Mouse (Mus musculus) neural tube, embryonic 11.5 days (tissue): ENCODE data around the gene Mtx1. TPM values are rescaled to one million over a fixed set of nuclear protein-coding genes. Genes with fewer than 3 reads are reported as not detected.

ENCODE experiments used
- ATAC-seq: fragments of 200-750 bp; cut with Nextera tagmentation; 2 replicates; pipeline ENCODE4 v1.8.0; 2017; ENCODE audit warnings: moderate number of reproducible peaks, mild to moderate bottlenecking, moderate TSS enrichment, moderate library complexity; ENCODE audit not compliant: insufficient read depth, low FRiP score, low TSS enrichment
- DNase-seq: peaks from one replicate; pipeline ENCODE4 v3.0.0-alpha.2; 2015; ENCODE audit warnings: low spot score
- H3K27ac ChIP-seq: fragments of 300-500 bp; sonication (generic); 2 replicates; pipeline ENCODE4 v1.5.1; 2014; ENCODE audit warnings: low read depth, mild to moderate bottlenecking, low read length
- H3K27me3 ChIP-seq: fragments of 300-500 bp; sonication (generic); 2 replicates; pipeline ENCODE4 v1.6.1; 2014; ENCODE audit warnings: mild to moderate bottlenecking, low read length, mixed read lengths; ENCODE audit not compliant: control insufficient read depth, insufficient read depth
- H3K36me3 ChIP-seq: fragments of 300-500 bp; sonication (generic); 2 replicates; pipeline ENCODE4 v1.6.1; 2014; ENCODE audit warnings: mild to moderate bottlenecking, low read length, moderate library complexity, mixed read lengths; ENCODE audit not compliant: control insufficient read depth, insufficient read depth
- H3K4me1 ChIP-seq: fragments of 300-500 bp; sonication (generic); 2 replicates; pipeline ENCODE4 v1.6.1; 2014; ENCODE audit warnings: low read length, mixed read lengths; ENCODE audit not compliant: control insufficient read depth, insufficient read depth
- H3K4me2 ChIP-seq: fragments of 300-500 bp; sonication (generic); 2 replicates; pipeline ENCODE4 v1.6.1; 2014; ENCODE audit warnings: low read depth, mild to moderate bottlenecking, moderate library complexity
- H3K4me3 ChIP-seq: fragments of 300-500 bp; sonication (generic); 2 replicates; pipeline ENCODE4 v1.5.1; 2014; ENCODE audit warnings: low read depth, low read length
- H3K9ac ChIP-seq: fragments of 300-500 bp; sonication (generic); 2 replicates; pipeline ENCODE4 v1.6.1; 2014; ENCODE audit warnings: mild to moderate bottlenecking, low read length
- H3K9me3 ChIP-seq: fragments of 300-500 bp; sonication (generic); 2 replicates; pipeline ENCODE4 v1.6.1; 2016; ENCODE audit warnings: low read length; ENCODE audit not compliant: control insufficient read depth
- WGBS: fragments of 180-500 bp; shearing (Covaris S2); extraction: QIAGEN DNeasy Blood & Tissue Kit; methylation state at CpG from one replicate; pipeline ENCODE4 v1.1.7; 2014; 5-methylcytosine and 5-hydroxymethylcytosine counted together
- polyA plus RNA-seq: library from polyadenylated mRNA; unstranded; fragments of >200 nt; fragmentation: Nextera tagmentation; extraction: Ambion mirVana; gene quantifications from 2 replicates; pipeline ENCODE4 v1.2.1, GENCODE M21; 2014

The Mtx1 gene
- polyA plus RNA-seq, 1 experiment from 2014 or later: 181 TPM

GRCm38 (mm10) chr3:89178107-89178385 is 48.8 kb downstream of the Mtx1 start:
- Histone ChIP-seq H3K27ac (peak overlapping the region; percentile 15; the same call in 1 of the 2 replicates), H3K27me3 (no peaks in the 10 kb centered on the region), H3K4me1 (peaks cover 9% of the 10 kb centered on the region), H3K9ac (peak overlapping the region; percentile 71), H3K4me2 (peak overlapping the region; percentile 99), H3K36me3 (peaks cover 29% of the 10 kb centered on the region), H3K4me3 (peak overlapping the region; percentile 76), H3K9me3 (no peaks in the 10 kb centered on the region)
- no peak for DNase-seq
- 12% methylated on average over 6 of the region's 6 CpGs for WGBS
- no peak for ATAC-seq

GRCm38 (mm10) chr3:89177242-89178106 is 49.4 kb downstream of the Mtx1 start, which contains the start of gene Scamp3:
TSS of gene Scamp3 (plus strand) at chr3:89177473.
- Histone ChIP-seq H3K27me3 (no peaks in the 10 kb centered on the region), H3K9me3 (no peaks in the 10 kb centered on the region), H3K4me3 (peak within 1 kb of the TSS; percentile 76), H3K4me2 (peak within 1 kb of the TSS; percentile 99), H3K27ac (peak within 1 kb of the TSS; percentile 15; the same call in 1 of the 2 replicates), H3K9ac (peak within 1 kb of the TSS; percentile 71), H3K36me3 (peaks cover 29% of the 10 kb centered on the region), H3K4me1 (peaks cover 9% of the 10 kb centered on the region)
- DNase-seq: peak; percentile 96
- WGBS: under 1% methylated on average over 43 of the region's 43 CpGs
- ATAC-seq: peak; percentile 95

GRCm38 (mm10) chr3:89176421-89176820 is 50.5 kb downstream of the Mtx1 start:
- ATAC-seq: peak; percentile 18; the same call in 1 of the 2 replicates
- 84% methylated on average over 7 of the region's 7 CpGs for WGBS

GRCm38 (mm10) chr3:89175544-89175943 is 51.3 kb downstream of the Mtx1 start:
- H3K4me1 ChIP-seq: peaks cover 9% of the 10 kb centered on the region
- H3K4me2 ChIP-seq: no peak overlapping the region
- no peak overlapping the region for H3K4me3 ChIP-seq
- H3K36me3 ChIP-seq: peaks cover 27% of the 10 kb centered on the region
- no peak overlapping the region for H3K9ac ChIP-seq
- H3K27ac ChIP-seq: no peak overlapping the region
- H3K27me3 ChIP-seq: no peaks in the 10 kb centered on the region
- no peaks in the 10 kb centered on the region for H3K9me3 ChIP-seq
- DNase-seq (no peak), ATAC-seq (no peak)
- WGBS: 92% methylated on average over 10 of the region's 10 CpGs

More at GRCm38 (mm10) chr3:89176421-89176820, 50.5 kb downstream of the Mtx1 start:
- peaks cover 9% of the 10 kb centered on the region for H3K4me1 ChIP-seq
- H3K9ac ChIP-seq: no peak overlapping the region
- H3K27me3 ChIP-seq: no peaks in the 10 kb centered on the region
- peaks cover 26% of the 10 kb centered on the region for H3K36me3 ChIP-seq
- H3K4me3 ChIP-seq: no peak overlapping the region
- H3K4me2 ChIP-seq: no peak overlapping the region
- no peak overlapping the region for H3K27ac ChIP-seq
- H3K9me3 ChIP-seq: no peaks in the 10 kb centered on the region
- DNase-seq: no peak

- Histone ChIP-seq H3K27me3 (no peaks in the 10 kb centered on the region), H3K4me1 (peaks cover 9% of the 10 kb centered on the region), H3K4me2 (no peak overlapping the region), H3K9me3 (no peaks in the 10 kb centered on the region), H3K36me3 (peaks cover 32% of the 10 kb centered on the region), H3K9ac (no peak overlapping the region), H3K4me3 (no peak overlapping the region), H3K27ac (no peak overlapping the region)
- ATAC-seq: no peak
- WGBS: 94% methylated on average over 11 of the region's 11 CpGs
- DNase-seq: no peak
Measured at GRCm38 (mm10) chr3:89174844-89175243, 52.0 kb downstream of the Mtx1 start.

- DNase-seq (no peak), ATAC-seq (no peak)
- no peaks in the 10 kb centered on the region for H3K9me3 ChIP-seq
- no peak overlapping the region for H3K9ac ChIP-seq
- WGBS: 97% methylated on average over 19 of the region's 19 CpGs
- H3K4me2 ChIP-seq: no peak overlapping the region
- H3K4me3 ChIP-seq: no peak overlapping the region
- H3K27ac ChIP-seq: no peak overlapping the region
- H3K4me1 ChIP-seq: peaks cover 7% of the 10 kb centered on the region
- no peaks in the 10 kb centered on the region for H3K27me3 ChIP-seq
- H3K36me3 ChIP-seq: peaks cover 23% of the 10 kb centered on the region
Measured at GRCm38 (mm10) chr3:89166945-89167344, 59.9 kb downstream of the Mtx1 start.

- Histone ChIP-seq H3K9ac (peak overlapping the region; percentile 88), H3K4me3 (peak overlapping the region; percentile 77), H3K27me3 (no peaks in the 10 kb centered on the region), H3K27ac (peak overlapping the region; percentile 90), H3K9me3 (no peaks in the 10 kb centered on the region), H3K4me2 (peak overlapping the region; percentile 83), H3K36me3 (peaks cover 17% of the 10 kb centered on the region), H3K4me1 (peaks cover 7% of the 10 kb centered on the region)
- DNase-seq: no peak
- ATAC-seq: no peak
- whole genome bisulfite sequencing: 24% methylated on average over 12 of the region's 12 CpGs
Measured at GRCm38 (mm10) chr3:89165268-89165870, 61.5 kb downstream of the Mtx1 start.

GRCm38 (mm10) chr3:89164506-89165267 is 62.2 kb downstream of the Mtx1 start, which contains the start of gene Clk2:
TSS of gene Clk2 (plus strand) at chr3:89164795.
- Histone ChIP-seq H3K4me1 (peaks cover 9% of the 10 kb centered on the region), H3K9ac (peak within 1 kb of the TSS; percentile 88), H3K36me3 (peaks cover 10% of the 10 kb centered on the region), H3K27ac (peak within 1 kb of the TSS; percentile 90), H3K4me2 (peak within 1 kb of the TSS; percentile 83), H3K4me3 (peak within 1 kb of the TSS; percentile 77), H3K27me3 (no peaks in the 10 kb centered on the region), H3K9me3 (no peaks in the 10 kb centered on the region)
- under 1% methylated on average over 76 of the region's 79 CpGs for whole genome bisulfite sequencing
- ATAC-seq (peak; percentile 93), DNase-seq (peak; percentile 97)
